ENCODE assay signal across 8 mouse cellular contexts in genomic region chrX:162734997-162735929, GRCm38 (mm10). TPM values are rescaled to one million over a fixed set of nuclear protein-coding genes. Genes with fewer than 3 reads are reported as not detected.
DNase-seq lines count a peak whose midpoint lies in the region.

No protein-coding gene starts in this region.

- H3K36me3 ChIP-seq in embryonic facial prominence, embryonic 10.5 days (replicated peaks): no peaks in the 10 kb centered on the region

- peaks cover 5% of the 10 kb centered on the region; the same call in 1 of the 2 replicates for H3K27me3 ChIP-seq in embryonic facial prominence, embryonic 10.5 days (replicated peaks; ENCODE audit: low read depth, poor library complexity, severe bottlenecking)

- H3K4me3 ChIP-seq in embryonic facial prominence, embryonic 10.5 days: peak overlapping the region; percentile 56

- peak overlapping the region; percentile 87 for H3K27ac ChIP-seq in embryonic facial prominence, embryonic 10.5 days (replicated peaks)

- 23% methylated on average over 25 of the region's 25 CpGs for WGBS in embryonic facial prominence, embryonic 10.5 days

- no peaks in the 10 kb centered on the region for H3K9me3 ChIP-seq in embryonic facial prominence, embryonic 10.5 days

- peaks cover 7% of the 10 kb centered on the region for H3K4me1 ChIP-seq in embryonic facial prominence, embryonic 10.5 days

- DNase-seq in adrenal gland, postnatal 10 days: peak; percentile 67
- DNase-seq in embryonic facial prominence, embryonic 10.5 days (ENCODE audit: low spot score): peak; percentile 75
- DNase-seq in heart, adult 11 months: peak; percentile 97
- DNase-seq in kidney, adult 11 months: peak; percentile 64
- DNase-seq in left cerebral cortex, postnatal 36 days (ENCODE audit: low spot score in 2 of 2): peak; percentile 57 to 67
- DNase-seq in mesoderm, embryonic 11.5 days (ENCODE audit: low read depth, low spot score): peak; percentile 61
- peak; percentile 38 to 47 for DNase-seq in right cerebral cortex, postnatal 36 days (ENCODE audit: low spot score in 2 of 2)
- DNase-seq in yolk sac, embryonic 10.5 days (ENCODE audit: low spot score): peak; percentile 59

- intact Hi-C loops in left cerebral cortex, postnatal 36 days (cut with DNase I): loop anchor here (1.0 to 5.0 kb wide), 2 partner anchors 25 to 208 kb away; partner anchors contain the start of gene Rbbp7

RNA-seq across cellular contexts. Expression of gene Rbbp7, which starts 24.9 kb away (rescaled TPM):
- 100 to 1,000 TPM; 174 to 178 TPM for total RNA-seq in adrenal gland, postnatal 10 days (2021)
- polyA plus RNA-seq in embryonic facial prominence, embryonic 10.5 days (2016; fragmentation: Nextera tagmentation; extraction: Ambion mirVana): 414 and 415 TPM in 2 replicates
- 100 to 1,000 TPM; 130 to 140 TPM for total RNA-seq in left cerebral cortex, postnatal 36 days (2021)

Comparison
In these comparisons a context has a peak if more than half of its experiments do, and no peak if none do; other contexts are left out.
1. Peak in every context shown above with its lines: DNase-seq, H3K4me3 ChIP-seq and H3K27ac ChIP-seq.
2. DNase-seq: peak in every context shown above with its lines; median percentile 97 in heart, adult 11 months; 75 in embryonic facial prominence, embryonic 10.5 days; 67 in adrenal gland, postnatal 10 days; 64 in kidney, adult 11 months; 62 in left cerebral cortex, postnatal 36 days; 61 in mesoderm, embryonic 11.5 days; 59 in yolk sac, embryonic 10.5 days; 42 in right cerebral cortex, postnatal 36 days.